Mouse (Mus musculus) forelimb bud, embryonic 11.5 days (tissue): ENCODE measurements around the gene Hsf2bp.

ENCODE experiments used
- DNase-seq: peaks from one replicate; pipeline ENCODE4 v3.0.0-alpha.2; 2012; ENCODE audit warnings: low read depth, low spot score

Gene Hsf2bp

DNA sequence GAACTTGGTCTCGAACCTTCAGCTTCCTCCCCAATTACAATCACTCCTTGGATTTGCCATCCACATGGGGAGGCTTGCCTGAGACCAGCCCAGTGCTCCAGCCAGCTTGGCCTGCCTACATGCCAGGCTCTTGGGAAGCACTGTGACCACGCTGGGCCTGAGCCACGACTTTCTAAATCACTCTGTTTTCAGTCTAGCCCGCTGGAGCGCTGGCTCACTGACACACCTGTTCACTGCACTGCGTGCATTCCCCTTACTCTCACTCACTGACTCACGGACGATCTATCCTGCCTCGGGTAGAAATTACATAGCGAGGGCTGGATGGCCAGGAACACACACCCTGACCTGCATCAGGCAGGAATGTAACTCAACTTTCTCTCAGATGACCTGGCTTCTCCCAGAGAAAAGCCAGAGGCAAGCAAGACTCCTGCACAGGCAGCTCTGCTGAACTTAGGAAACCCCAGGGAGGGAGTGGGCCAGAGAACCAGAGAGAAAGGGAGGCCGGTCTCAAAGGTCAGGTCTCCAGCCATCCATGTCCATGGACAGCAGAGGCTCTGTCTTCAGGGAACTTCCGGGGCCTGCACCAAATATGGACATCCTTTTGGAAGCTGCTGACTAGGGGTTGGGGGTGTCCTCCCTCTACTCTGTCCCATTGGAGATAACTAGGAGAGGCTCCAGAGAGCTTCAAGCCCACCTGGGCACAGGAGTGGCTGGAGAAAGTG is 97.4 kb downstream of the Hsf2bp start:
- DNase-seq: no peak

DNA sequence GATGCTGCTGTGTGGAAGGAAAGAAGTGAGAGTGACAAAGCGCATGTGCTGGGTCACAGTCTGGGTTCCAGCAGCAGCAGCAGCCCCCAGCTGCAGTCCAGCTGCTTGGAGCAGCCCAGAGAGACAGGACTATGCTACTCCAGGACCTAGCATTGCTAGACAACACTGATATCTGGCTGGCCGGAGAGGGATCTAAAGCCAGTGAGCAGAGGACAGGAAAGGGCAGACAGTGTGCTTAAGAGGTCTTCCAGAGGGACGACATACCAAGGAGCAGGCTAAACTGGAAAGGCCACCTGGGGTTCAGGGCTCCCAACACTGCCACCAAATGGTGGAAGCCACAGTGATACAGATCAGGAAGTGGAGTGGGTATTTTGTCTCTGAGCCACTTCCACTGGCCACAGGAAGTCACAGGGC is 99.0 kb downstream of the Hsf2bp start:
- no peak for DNase-seq

- DNase-seq: no peak
These were observed 100.3 kb downstream of the Hsf2bp start for GRCm38 (mm10) chr17:31935841-31936240.

GRCm38 (mm10) chr17:31935091-31935830 is 100.9 kb downstream of the Hsf2bp start:
- no peak for DNase-seq

- no peak for DNase-seq
These were observed 102.2 kb downstream of the Hsf2bp start for GRCm38 (mm10) chr17:31933956-31934355.

GRCm38 (mm10) chr17:31931499-31931898 is 104.7 kb downstream of the Hsf2bp start:
- DNase-seq: no peak

DNA sequence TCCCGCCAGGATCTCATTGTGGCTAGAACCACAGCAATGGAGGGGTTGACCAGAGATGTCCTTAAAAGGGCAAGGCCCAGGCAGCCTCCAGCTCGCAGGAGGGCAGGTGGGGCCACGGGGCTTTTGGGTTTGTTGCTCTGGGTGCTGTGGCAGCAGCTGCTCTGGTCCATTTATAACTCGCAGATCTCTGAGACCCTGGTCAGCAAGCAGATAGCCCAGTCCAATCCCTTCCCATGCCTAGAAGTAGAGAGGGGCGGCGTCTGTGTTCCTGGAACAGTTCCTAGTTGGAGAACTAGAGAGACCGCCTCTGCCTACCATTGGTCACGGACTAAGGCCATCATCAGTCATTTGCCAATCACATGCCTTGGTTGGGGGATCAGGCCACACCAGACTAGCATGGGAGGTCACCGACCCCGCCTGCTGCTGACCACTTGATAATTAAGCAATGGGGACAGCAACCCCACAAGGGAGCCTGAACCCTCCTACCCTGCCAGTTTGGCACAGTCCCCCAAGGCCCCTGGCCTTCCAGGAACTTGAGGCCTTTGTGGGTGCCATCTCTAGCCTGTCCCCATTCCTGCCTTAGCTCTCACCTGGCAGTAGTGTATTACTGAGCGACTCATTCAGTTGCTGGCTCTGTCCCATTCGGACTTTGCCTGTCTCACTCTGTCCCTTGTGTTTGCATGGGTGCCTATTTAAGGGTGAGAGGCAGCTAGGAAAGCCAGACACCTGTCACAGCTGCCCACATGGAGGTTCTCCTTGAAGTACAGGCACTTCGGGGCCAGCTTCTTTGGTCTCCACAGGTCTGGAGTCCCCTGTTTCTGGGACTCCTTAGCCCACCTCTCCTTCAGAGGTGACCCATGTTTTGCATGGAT is 106.1 kb downstream of the Hsf2bp start:
- no peak for DNase-seq

GRCm38 (mm10) chr17:31929032-31929431 is 107.1 kb downstream of the Hsf2bp start:
- no peak for DNase-seq

DNA sequence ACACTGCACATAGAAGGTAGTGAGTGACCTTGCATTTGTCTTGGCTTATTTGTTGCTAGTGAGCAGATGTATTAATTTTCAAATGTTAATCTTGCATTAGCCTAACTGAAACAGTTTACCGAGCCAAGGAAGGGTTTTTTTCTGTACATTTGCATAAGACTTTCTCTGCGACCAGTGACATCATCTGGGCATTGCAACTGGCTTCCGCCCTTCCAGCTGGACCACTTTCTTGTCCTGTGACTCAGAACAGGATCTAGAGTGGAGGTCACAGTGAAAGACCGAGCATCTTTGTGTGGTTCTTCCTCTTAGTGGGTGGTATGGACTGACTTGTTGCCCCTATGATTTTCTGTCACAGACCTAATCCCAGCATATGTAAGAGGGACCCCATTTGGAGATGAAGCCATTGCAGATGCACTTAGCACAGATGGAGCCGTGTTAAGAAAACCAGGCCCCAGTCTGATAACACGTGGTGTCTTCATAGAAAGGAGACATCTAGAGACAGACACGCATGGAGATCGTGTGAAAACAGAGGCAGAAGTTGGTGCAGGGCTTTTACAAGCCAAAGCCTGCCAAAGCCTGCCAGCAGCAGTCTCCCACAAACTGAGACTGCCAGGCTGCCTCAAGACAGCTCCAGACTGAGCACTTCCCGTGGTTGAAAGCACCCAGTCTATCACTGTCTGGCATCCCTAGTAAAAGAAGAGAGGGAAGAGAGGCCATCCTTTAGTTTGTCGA is 108.1 kb downstream of the Hsf2bp start:
- DNase-seq: no peak

DNA sequence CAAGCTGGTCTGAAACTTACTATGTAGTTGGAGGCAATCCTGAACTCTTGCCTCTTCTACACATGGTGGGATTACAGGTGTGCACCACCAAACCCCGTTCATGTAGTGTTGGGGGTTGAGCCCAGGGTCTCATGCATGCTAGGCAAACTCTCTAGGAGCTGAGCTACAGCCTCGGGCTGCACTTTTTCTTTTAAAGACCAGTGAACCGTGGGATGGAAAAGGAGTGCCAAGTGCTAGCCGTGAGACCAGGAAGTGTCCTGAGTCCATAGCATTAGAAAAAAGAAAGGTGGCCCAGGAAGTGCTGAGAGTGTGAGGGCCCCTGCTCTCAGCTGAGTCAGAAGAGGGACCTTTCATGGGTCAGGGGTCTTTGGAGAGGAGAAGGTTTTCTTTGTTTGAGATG is 111.9 kb downstream of the Hsf2bp start:
- no peak for DNase-seq

DNA sequence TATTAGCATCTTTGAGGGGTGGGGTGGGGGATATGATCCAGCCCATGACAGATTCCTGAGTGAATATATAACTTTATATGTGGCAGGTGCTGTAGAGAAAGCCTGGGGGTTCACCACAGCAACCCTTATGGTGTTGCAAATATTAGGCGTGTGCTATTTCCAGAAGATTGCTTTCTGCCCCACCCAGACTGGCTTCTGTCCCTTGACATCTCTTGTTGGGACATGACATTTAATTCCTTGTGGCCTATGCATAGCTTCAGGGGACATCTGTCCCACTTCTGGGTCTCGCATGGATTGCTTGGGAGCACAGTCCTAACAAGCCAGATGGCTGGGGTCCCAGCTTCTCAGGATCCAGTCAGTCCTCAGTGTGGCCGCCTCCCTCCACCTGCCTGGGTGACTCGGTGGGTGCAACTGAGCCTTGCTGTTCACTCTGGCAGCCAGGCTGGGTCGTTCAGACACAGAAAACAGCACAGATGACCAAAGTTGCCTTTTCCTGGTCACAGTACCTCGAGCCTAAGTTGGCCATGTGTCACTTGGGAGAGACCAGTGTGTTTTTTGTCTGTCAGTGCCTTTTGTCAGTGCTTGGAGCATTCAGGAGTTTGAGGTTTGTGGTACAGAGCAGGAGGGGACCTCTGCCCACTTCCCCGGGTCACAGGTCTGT is 112.7 kb downstream of the Hsf2bp start:
- DNase-seq: no peak

DNA sequence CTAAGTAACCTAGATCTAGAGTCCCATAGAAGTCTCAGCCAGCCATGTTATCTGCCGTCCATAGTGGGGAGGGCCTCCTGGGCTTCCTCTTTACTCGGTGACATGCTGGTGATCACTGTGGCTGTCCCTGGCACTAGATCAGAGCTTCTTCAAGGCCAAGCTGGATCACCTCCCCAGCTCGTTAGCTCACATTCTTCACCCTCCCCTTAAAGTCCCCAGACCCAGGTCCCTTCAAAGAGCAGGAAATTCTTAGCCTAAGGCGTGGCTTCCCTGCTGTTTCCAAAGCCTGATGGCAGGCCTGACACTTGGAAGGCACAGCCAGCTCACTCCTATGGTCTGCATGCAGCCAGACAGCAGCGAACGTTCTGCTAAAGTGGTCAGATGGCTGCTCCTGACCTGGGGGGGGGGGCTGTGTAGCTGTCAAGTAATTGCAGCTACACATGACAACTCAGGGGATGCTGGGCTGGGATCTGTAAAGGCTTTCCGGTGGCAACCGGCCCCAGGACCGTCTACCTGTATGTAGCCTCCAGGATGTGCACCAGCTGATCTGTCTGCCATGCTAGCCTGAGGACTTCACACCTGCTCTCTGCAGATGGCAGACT is 115.5 kb downstream of the Hsf2bp start:
- peak; percentile 48 for DNase-seq

GRCm38 (mm10) chr17:31919599-31919998 is 116.5 kb downstream of the Hsf2bp start:
- DNase-seq: no peak

GRCm38 (mm10) chr17:31918374-31918773 is 117.8 kb downstream of the Hsf2bp start:
- no peak for DNase-seq

GRCm38 (mm10) chr17:31916461-31916775 is 119.7 kb downstream of the Hsf2bp start:
- no peak for DNase-seq

- DNase-seq: peak; percentile 40
These were observed 120.2 kb downstream of the Hsf2bp start for GRCm38 (mm10) chr17:31915756-31916460.

DNA sequence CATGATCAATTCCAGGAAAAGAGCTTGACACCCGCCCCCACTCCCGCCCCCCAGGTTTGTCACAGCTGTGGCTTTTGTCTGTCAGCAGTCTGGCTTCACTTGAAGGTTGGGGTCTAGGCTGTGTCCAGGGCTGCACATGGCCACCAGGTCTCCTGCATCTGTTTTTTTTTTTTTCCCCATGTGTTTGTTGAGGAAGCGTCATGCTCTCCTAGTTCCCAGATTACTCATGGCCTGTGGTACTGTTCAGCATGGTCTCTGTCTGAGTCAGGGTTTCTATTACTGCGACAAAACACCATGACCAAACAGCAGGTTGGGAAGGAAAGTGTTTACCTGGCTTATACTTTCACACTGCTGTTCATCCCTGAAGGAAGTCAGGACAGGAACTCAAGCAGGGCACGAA is 121.8 kb downstream of the Hsf2bp start:
- no peak for DNase-seq

GRCm38 (mm10) chr17:31912881-31913662 is 123.1 kb downstream of the Hsf2bp start:
- DNase-seq: peak; percentile 46

DNA sequence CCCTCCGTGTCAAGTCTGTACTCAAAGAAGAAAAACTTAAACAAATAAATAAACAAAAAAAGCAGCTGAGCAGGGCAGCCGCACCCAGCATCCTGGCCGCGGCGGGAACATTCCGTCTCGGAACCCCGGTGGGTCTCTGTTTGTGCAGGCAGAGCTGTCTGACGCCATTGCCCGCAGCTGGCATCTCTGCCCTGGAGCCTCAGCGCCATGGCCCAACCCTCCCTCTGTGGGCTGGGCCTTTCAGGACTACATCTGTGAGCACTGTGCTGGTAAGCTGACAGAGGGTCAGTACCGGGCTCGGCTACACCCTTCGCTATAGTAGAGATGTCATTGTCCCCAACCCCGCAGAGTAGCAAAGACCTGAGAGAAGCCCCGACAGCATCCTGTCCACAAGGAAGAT is 123.8 kb downstream of the Hsf2bp start:
- no peak for DNase-seq
